Mouse (Mus musculus) frontal cortex, postnatal 36 days (tissue): ENCODE data around the gene Ippk.

Experiments
- DNase-seq, 2 experiments: peaks; one replicate each; pipeline ENCODE4 v3.0.0; 2022; ENCODE audit warnings: low spot score in 2 of 2

The Ippk gene

DNA sequence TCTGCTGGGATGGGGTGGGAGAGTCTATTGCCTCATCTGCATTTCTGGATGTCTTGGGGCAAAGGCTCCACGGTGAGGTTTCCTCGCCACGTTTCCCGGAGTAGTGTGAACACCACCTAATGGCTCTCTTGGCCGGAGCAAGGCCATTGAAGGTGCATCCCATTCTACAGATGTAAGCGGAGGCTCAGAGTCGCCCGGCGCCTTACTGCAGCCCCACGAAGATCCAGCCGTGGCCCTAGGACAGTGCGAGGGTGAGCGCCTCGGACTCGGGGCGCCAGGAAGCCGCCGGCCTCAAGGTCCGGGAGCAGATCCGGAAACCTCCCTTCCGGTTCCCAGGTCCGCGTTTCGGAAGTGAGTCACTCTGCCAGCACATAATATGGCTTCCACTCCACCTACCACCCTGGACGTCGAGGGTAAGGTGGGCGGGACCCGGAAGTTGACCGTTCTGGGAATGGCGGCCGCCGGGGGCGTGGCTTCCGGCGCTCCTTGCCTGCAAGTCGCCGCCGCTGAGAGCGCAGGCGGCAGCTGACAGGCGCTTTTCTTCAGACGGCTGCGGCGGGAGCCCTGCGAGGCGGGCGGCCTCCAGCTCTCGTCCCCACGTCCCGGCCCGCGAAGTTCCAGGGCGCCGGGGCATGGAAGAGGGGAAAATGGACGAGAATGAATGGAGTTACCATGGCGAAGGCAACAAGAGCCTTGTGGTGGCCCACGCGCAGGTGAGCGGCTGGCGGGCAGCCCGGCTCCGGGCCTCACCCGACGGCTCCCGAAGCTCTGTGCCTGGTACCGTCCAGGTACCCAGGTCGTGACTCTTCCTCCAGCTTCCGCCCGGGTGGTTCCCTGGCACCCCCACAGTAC lies at the start of gene Ippk:
Ippk (plus strand) TSS at position 496 of the 852 bp plus-strand sequence.
- DNase-seq = peak; percentile 97 to 99

DNA sequence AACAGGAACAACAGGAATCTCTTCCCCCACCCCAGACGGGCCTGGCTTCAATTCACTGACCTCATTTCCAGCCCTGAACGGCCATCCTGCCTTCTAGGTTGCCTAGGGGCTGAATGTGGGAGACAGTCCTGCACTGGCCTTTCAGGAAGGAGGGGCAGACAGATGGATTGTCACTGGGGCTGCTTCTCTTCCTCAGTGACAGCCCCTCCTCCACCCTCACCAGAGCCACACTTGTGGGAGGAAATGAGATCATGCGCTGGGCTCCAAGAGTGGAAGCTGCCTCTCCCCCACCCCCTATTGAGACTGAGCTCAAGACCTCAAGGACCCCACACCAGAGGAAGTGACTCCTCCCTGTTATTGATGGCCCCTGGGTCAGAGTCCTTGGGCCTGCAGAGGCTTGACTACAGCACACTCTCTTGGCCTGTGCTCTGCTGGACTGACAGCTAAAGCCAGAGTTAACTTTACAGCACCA lies 49.6 kb upstream of the Ippk start:
- DNase-seq = peak; percentile 61 to 71

DNA sequence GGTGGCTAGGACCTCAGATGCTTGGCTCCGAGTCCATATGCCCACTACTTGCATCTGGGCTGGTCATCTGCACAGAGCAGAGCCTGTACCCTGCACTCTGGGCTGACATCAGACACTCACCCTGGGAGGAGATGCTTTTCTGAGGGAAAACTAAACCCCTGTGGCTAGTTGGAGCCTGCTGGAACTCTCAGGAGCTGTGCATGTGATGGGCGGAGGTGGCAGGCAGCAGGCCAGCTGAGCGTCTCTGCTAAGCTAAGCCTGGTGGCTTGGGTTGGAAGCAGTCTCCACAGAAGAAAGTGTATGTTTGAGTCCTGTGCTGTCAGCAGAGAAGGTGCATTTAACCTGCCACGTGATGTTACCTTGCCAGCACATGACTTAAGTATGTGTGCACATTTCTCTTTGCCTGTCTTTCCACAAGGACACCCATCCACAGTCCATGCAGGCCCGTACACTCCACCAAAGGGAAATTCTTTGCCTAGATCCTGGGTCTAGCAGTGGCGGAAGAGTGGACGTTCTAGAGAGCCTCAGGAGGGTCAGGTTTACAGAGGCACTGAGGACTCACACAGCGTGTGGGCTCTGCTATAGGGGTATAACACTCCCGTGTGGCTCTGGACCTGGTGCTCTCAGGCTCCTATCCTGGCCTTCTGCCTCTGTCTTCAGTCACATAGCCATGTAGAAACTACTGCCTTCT lies 48.5 kb upstream of the Ippk start:
- DNase-seq = peak; percentile 60 to 82

DNA sequence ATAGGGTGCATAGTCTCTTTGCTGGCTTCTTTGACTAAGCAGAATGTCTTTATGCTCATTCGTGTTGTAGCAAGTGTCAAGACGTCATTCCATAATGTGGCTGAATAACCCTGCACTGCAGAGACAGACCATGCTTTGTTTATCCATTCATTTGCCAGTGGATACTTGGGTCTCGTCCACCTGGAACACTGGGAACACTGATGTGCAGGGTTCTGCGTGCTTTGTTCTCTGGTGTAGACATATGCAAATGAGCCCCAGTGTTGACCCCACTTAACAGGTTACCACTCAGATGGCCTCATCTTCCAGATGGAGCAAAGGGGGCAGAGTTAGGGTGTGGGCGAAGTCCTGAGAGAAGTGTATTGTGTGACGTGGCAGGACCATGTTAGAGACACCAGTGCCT lies 46.7 kb upstream of the Ippk start:
- no peak for DNase-seq

DNA sequence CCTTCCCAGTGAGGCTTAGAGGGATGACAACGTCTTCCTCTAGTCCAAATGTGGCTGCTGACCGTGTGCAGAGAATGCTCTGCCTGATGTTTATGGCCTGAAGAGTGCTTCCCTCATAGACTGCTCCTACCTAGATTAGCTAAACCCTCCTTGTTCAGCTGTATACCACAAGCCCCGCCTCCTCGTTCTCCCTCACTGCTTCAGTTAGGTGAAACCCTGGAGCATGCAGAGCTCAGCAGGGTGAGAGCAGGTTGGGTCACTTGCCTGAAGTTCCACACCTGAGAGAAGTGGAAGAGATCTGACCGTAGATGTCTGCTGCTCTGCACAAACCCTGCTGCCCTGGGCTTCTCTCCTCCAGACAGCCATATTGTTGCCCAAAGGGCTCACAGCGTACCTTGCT lies 46.3 kb upstream of the Ippk start:
- no peak for DNase-seq

DNA sequence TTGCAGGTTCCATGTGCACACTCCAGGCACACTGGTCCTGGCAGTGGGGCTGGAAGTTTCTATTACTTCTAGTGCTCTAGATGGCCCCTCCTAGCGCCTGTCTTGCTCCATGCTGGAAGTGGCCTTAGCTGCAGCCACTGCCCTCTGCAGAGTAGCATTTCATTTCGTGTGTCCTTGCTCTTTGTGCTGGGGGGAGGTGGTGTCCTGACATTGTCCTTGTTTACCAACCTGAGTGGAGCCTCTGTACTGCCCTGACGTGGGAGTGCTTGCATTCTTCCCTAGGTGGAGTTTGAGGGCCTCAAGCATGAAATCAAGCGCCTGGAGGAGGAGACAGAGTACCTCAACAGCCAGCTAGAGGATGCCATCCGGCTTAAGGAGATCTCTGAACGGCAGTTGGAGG lies 43.4 kb upstream of the Ippk start:
- no peak for DNase-seq

DNA sequence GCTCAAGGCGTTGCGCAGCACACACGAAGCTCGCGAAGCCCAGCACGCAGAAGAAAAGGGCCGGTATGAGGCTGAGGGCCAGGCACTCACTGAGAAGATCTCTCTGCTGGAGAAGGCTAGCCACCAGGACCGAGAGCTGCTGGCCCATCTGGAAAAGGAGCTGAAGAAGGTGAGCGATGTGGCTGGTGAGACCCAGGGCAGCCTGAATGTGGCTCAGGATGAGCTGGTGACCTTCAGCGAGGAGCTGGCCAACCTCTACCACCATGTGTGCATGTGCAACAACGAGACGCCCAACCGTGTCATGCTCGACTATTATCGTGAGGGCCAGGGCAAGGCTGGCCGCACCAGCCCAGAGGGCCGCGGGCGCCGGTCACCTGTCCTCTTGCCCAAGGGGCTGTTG lies 41.7 kb upstream of the Ippk start:
- no peak for DNase-seq

DNA sequence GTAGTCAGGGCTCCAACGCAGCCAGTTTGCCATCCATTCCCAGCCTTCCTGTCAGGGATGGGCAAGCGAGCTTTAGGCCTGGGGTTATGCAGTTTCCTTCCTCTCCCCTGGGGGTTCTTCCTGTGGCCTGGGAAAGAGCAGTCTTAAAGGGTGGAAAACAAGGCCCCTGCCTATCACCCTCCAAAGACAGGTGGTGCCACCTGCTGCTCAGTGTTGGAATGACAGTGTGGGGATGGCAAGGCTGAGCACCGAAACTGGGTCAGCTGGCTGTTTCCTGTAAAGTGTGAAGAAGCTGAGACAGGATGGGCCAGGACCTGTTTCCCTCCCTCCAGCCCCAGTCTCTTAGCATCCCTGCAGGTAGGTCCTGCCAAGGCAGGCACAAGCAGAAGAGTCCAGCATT lies 39.8 kb upstream of the Ippk start:
- peak; percentile 84 to 88 for DNase-seq

DNA sequence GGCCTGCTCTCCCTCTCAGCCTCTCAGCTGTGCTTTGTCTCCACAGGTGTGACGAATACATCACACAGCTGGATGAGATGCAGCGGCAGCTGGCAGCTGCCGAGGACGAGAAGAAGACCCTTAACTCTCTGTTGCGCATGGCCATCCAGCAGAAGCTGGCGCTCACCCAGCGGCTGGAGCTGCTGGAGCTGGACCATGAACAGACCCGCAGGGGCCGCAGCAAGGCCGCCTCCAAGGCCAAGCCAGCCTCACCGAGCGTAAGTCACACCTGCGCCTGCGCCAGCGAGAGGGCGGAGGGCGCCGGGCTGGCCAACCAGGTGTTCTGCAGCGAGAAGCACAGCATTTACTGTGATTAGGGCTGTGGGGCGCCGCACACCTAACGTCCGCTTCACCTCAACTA lies 38.1 kb upstream of the Ippk start:
- no peak for DNase-seq

DNA sequence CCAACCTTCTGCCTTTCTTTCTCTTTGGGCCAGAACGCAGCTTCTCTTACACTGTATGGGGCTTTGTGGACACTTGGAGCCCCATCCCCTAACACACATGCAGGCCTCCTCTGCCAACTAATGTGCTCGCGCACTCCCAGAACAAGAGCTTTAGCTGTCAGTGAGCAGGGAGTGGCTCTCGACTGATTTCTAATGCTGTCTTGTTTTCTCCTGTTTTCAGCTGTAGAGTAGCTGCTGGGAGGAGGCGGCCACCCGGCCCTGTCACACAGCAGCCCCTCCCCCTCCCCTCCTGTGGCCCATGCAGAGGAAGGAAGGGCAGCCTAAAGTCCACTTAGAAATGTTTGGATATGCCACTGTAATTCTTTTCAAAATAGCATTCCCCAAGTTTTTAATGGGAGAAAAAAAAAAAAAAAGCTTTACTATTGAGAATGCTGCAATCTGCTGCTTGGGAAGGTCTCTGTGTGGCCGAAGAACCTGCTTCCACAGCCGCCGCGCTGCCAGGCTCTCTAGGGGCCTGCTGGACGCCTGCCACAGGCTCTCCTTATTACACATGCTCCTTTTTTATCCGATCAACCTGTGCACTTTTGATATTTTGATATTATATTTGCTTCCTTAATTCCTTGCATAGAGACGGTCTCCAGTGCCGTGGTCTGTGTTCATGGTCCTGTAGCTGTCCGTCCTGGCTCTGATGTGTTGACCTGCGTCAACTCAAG lies 36.1 kb upstream of the Ippk start:
- DNase-seq = no peak

DNA sequence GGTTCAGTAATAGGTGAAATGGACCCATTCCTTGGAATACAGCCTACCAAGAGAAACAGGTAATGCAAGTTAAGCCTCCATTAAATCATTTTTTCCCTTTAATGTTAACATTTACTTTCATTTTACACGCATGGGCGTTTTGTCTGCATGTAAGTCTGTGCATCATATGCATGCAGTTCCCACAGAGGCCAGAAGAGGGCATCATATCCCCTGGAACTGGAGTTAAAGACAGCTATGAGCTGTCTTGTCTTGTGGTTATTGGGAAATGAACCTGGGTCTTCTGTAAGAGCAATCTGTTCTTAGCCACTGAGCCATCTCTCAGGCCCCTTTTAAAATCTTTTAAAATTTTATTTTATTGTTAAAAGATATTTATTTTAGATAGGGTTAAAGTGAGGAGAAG lies 29.7 kb upstream of the Ippk start:
- DNase-seq = no peak

DNA sequence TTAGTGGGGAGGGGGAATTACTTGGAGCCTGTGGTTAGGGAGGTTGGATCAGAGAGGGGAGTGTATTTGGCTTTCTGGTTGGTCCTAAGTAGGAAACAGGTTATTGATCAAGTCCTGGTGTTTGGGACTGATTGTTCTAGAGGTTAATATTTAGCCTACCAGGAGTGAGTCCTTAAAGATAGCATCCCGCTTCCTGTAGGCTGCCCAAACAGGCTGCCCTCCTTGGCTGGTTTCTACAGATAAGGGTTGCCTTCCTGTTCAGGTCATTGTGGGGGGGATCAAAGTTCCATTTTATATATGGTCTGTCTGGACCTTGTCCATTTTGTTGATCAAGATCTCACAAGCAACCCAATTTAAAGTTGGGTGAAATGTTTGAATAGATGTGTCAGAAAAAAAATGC lies 27.5 kb upstream of the Ippk start:
- DNase-seq = no peak

DNA sequence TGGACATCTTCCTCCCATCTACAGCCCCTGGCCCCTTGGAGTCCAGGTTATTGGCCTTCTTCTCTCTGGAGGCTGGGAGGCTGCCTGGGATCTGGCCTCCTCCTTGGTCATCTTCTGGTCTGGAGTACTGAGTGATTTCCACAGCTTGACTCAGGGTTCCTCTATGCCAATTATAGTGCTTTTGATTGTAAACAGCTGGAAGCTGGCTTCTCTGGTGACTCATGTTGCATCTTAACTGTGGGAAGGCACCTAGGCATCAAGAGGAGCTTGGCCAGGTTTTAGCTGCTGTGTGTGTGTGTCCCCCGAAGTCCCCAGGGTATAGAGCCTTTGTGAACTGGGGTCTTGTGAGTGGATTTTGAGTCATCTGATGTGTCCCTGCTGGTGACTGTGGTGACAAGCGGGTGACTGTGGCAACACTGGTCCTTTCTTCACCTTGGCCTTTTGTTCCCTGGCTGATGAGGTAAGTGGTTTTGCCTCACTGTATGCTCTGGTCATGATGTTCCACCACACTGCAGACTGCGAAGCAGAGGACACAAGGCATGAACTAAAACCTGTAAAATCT lies 26.1 kb upstream of the Ippk start:
- DNase-seq = no peak

DNA sequence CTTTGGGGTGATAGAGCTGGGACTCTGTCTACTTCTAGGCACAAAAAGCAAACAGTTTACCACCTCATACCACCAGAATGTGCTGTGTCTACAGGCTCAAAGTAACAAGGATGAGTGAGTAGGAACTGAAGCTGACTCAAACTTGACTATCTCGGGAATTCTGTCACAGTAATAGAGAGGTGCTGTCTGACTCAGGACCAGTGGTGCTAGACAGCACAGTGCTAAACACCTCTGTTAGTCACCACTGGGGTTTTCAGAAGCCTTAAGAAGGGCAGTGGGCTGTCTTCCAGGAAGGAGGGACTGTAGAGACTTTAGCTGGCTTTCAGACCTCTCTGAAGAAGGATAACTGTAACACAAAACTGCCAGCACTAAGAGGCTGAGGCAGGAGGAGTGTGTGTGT lies 24.3 kb upstream of the Ippk start:
- DNase-seq = no peak

DNA sequence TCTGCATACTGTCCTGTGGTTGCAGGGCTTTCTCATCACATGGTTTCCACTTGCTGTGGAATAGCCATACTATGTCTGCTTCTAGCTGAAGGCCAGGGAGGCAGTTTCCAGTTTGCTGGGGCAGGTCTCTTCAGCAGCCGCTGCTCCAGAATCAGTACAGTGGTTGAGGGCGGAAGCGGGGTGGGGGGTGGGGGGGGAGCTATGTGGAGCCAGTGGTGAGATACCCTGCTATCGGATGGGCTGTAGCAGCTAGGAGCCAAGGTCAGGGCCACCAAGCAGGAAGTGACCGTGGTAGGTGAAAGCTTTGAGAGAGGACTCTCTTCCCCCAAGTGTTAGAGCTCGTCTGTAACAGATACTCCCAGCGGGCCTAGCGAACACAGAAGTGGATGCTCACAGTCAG lies 22.9 kb upstream of the Ippk start:
- DNase-seq = no peak

DNA sequence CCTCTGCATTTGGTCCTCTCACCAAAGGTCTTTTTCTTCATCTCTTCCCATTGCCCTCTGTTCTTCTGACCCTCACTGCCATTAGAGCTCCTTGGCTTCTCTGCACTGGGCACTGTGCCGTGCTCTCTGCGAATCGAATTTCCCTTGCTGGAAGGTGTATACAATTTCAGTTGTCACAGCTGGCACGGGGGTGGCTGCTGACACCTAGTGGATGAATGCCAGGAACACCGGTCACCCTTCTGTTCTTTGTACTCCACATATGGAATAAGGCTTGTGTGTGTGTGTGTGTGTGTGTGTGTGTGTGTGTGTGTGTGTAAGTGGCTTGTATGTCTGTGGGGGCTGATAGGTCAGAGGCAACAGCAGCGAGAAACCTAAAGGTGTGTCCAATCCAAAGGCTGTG lies 20.9 kb upstream of the Ippk start:
- DNase-seq = peak in 1 of 2 experiments; percentile 42

DNA sequence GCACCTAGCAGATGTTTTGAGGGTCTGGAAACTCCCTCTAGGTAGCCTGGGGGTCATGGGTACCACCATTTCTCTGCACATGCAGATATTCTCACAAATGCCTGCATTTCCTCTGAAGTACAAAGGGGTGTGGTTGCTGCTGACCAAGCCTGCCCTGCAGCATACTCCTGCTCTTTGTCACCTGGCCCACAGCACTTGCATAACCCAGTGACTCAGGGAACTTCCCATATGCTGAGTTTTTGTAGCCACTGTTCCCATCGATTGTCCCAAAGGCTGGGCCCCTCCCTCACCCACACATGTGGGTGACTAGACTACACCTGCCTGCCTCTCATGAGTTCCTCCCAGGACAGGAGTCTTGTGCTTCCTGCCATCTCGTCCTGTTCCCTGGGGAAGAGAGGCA lies 18.4 kb upstream of the Ippk start:
- DNase-seq = no peak

DNA sequence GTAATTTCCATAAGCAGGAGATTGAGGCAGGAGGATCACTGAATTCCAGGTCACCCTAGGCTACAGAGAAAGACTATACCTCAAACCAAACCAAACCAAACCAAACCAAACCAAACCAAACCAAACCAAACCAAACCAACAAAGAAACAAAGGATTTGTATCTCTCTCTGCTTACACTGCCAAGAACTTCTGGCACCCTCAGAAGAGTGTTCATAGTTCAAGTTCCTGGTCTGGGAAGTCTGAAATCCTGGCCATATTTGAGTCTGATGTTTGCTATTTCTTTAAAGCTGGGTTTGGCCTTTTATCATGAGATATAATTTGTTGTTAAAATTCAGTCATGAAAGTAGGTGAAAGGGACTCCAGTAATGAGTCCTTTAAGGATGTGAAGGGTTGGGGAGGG lies 13.3 kb upstream of the Ippk start:
- DNase-seq = no peak

DNA sequence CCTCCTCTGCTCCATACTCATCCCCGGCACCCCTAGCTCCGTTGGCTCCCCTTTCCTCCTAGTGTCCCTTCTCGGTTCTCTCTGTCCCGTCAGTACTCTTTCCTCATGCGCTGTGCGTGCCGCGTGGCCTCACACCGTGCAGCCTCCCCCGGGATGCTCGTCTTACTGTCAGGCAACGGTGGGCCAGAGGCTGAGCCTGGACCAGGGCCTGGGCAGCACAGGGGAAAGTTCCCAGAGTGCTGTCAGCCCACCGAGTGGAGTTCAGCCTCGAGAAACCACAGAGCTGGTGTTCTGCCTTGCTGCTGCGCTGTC lies 513 bp downstream of the Ippk start:
- DNase-seq = no peak

DNA sequence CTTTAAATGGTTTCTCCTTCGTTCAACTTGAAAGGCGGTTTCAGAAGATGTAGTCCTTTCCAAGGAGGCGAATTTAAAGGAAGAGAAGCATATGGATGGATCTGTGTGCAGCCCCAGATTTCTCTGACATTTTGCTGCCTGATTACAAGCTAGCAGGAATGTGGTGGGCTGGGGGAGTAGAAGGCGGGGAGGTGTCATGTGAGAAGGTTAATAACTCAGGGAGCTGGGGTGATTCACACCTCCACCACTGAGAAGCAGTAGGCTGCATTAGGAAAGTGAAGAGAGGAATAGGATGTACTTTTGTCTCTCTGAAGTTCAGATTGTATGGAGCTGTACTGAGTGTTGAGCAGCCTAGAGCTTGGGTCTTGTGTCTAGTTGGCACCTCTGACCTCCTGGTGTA lies 910 bp downstream of the Ippk start:
- no peak for DNase-seq

DNA sequence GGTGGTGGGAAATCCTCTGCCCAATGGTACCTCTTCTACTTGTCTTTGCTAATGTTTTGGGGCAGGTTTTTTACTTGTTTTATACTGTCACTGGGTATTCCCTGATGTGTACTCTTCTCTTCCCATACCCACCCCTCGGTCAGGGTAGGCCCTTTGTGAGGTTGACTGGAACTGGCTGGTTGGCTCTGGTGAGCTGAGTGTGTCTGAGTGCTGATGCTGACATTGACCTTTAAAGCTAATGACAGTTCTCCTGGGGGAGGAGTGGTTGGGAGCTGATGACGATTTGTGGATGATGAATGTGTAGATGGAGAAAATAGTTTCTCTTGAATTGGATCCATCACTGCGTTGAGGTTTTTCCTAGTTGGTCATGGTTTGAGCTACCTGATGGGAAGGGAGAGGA lies 5.7 kb downstream of the Ippk start:
- DNase-seq = no peak

DNA sequence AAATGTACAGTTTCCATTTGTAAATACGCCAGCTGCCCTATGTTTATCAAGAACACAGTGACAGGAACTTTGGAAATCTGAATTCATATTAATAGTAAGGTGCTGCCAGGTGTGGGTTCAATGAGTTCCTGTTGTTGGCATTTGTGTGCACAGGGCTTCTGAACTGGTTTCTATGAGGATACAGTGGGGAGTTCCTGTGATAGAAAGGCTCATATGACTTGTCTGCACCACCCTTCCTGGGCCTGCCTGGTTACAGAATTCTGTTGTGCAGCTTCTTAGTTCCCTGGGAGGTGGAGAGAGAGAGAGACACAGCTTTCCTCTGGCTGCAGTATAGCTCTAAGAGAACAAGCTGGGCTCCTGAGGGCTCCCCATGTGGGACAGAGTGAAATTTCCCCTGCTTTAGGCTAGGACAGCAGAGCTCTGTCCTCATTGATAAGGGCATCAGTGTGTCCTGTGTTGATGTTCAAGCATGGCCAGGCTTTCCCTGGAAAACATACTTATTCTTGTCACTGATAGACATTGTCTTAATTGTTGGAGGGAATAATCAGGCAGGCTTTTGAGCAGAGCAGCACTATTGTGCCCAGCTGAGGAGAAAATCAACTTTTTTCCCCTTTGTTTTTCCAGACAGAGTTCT lies 7.1 kb downstream of the Ippk start:
- no peak for DNase-seq
